Mouse (Mus musculus) C2C12 (cell line): Measurements from ENCODE around the gene Prkag3. TPM values are rescaled to one million over a fixed set of nuclear protein-coding genes. Genes with fewer than 3 reads are reported as not detected.

Experiments
- H3K27me3 ChIP-seq: one replicate; pipeline ENCODE4 v1.6.1; 2011; ENCODE audit not compliant: control insufficient read depth, insufficient read depth, insufficient read length
- H3K36me3 ChIP-seq: one replicate; pipeline ENCODE4 v1.6.1; 2011; ENCODE audit not compliant: control insufficient read depth, insufficient read depth
- H3K4me3 ChIP-seq: one replicate; pipeline ENCODE4 v1.5.1; 2011; ENCODE audit warnings: mild to moderate bottlenecking, control low read depth; ENCODE audit not compliant: poor library complexity, insufficient read depth, severe bottlenecking
- H3K79me2 ChIP-seq: one replicate; pipeline ENCODE4 v1.6.1; 2011; ENCODE audit not compliant: control insufficient read depth, insufficient read depth
- H3K79me3 ChIP-seq: one replicate; pipeline ENCODE4 v1.6.1; 2011; ENCODE audit warnings: low read depth, control low read depth
- H3ac ChIP-seq: one replicate; pipeline ENCODE3; 2011; ENCODE audit warnings: low read depth; ENCODE audit not compliant: control insufficient read depth, insufficient read length
- CEBPB ChIP-seq: IDR thresholded peaks from one replicate; pipeline ENCODE4 v1.6.1; 2011; ENCODE audit warnings: low read depth, mild to moderate bottlenecking, control low read depth, moderate library complexity
- CTCF ChIP-seq: IDR thresholded peaks from one replicate; pipeline ENCODE4 v1.5.1; 2011; ENCODE audit not compliant: control insufficient read depth, insufficient read depth, insufficient read length
- FOSL1 ChIP-seq: IDR thresholded peaks from one replicate; pipeline ENCODE4 v1.8.0; 2011; ENCODE audit warnings: mild to moderate bottlenecking, low read length; ENCODE audit not compliant: poor library complexity, insufficient read depth, severe bottlenecking
- MAX ChIP-seq: IDR thresholded peaks from one replicate; pipeline ENCODE4 v1.6.1; 2011; ENCODE audit warnings: mild to moderate bottlenecking, control low read depth
- MYOD1 ChIP-seq: IDR thresholded peaks from one replicate; pipeline ENCODE4 v1.6.1; 2011; ENCODE audit warnings: low read depth; ENCODE audit not compliant: control insufficient read depth, insufficient read length
- MYOG ChIP-seq: IDR thresholded peaks from one replicate; pipeline ENCODE4 v1.6.1; 2011; ENCODE audit not compliant: control insufficient read depth, insufficient read length; ENCODE audit errors: extremely low read depth
- USF1 ChIP-seq: IDR thresholded peaks from one replicate; pipeline ENCODE4 v1.6.1; 2011; ENCODE audit warnings: low read depth, mild to moderate bottlenecking, control low read depth, moderate library complexity
- polyA plus RNA-seq: library from polyadenylated mRNA; unstranded; fragments of >200 nt; fragmentation: generic; extraction: Trizol; gene quantifications from one replicate; pipeline ENCODE4 v1.2.1, GENCODE M21; 2012; ENCODE audit warnings: missing spikeins

Gene Prkag3
- polyA plus RNA-seq, 1 experiment = 0.66 TPM

GRCm38 (mm10) chr1:74752150-74752549, 3.1 kb upstream of the Prkag3 start:
- no peaks in the 10 kb centered on the region for H3K79me2 ChIP-seq
- TF ChIP-seq CEBPB = no peak
- no peak for TF ChIP-seq CTCF
- TF ChIP-seq MAX = no peak
- no peak for TF ChIP-seq MYOD1
- TF ChIP-seq MYOG = no peak
- TF ChIP-seq USF1 = no peak
- no peak for TF ChIP-seq FOSL1
- H3K79me3 ChIP-seq = no peaks in the 10 kb centered on the region
- no peak overlapping the region for H3K4me3 ChIP-seq
- H3ac ChIP-seq = no peak overlapping the region
- H3K27me3 ChIP-seq = no peaks in the 10 kb centered on the region
- H3K36me3 ChIP-seq = no peaks in the 10 kb centered on the region

GRCm38 (mm10) chr1:74750683-74751082, 1.7 kb upstream of the Prkag3 start:
- TF ChIP-seq FOSL1 (no peak), MYOG (no peak), CEBPB (no peak), CTCF (no peak), MAX (no peak), USF1 (no peak), MYOD1 (no peak)
- Histone ChIP-seq H3ac (no peak overlapping the region), H3K27me3 (no peaks in the 10 kb centered on the region), H3K79me2 (no peaks in the 10 kb centered on the region), H3K79me3 (no peaks in the 10 kb centered on the region), H3K4me3 (no peak overlapping the region), H3K36me3 (no peaks in the 10 kb centered on the region)

DNA sequence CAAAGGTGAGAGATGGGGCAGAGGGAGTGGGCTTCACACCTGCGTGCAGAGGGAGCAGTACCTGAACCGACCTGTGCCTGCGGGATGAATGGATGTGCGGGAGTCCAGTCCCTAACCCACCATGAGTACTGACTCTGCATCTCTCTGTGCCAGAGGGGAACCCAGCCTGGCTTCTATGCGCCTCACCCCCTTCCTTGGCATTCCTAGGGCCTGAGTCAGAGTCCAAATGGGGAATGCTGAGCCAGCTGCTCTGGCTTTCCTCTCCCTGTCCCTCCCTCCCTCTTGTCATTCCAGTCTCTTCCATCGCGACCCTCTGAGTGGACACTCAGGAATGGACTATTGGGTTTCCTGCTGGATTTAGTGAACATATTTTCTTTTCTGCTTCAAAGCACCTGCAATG, 280 bp upstream of the Prkag3 start:
- Histone ChIP-seq H3K4me3 (no peak overlapping the region), H3K36me3 (no peaks in the 10 kb centered on the region), H3ac (no peak overlapping the region), H3K27me3 (no peaks in the 10 kb centered on the region), H3K79me3 (no peaks in the 10 kb centered on the region), H3K79me2 (no peaks in the 10 kb centered on the region)
- TF ChIP-seq MYOD1 (peak; percentile 49), MAX (no peak)

- H3ac ChIP-seq = no peak overlapping the region
- H3K79me2 ChIP-seq = no peaks in the 10 kb centered on the region
- no peak overlapping the region for H3K4me3 ChIP-seq
- TF ChIP-seq USF1 (no peak), MYOD1 (no peak)
- no peaks in the 10 kb centered on the region for H3K27me3 ChIP-seq
- no peaks in the 10 kb centered on the region for H3K79me3 ChIP-seq
- H3K36me3 ChIP-seq = no peaks in the 10 kb centered on the region
These were observed 1.7 kb downstream of the Prkag3 start for GRCm38 (mm10) chr1:74747335-74747734.

GRCm38 (mm10) chr1:74740846-74741245, 8.2 kb downstream of the Prkag3 start:
- no peaks in the 10 kb centered on the region for H3K79me2 ChIP-seq
- TF ChIP-seq USF1 (no peak), CEBPB (no peak), FOSL1 (no peak), MYOG (no peak), MYOD1 (no peak), MAX (no peak), CTCF (no peak)

DNA sequence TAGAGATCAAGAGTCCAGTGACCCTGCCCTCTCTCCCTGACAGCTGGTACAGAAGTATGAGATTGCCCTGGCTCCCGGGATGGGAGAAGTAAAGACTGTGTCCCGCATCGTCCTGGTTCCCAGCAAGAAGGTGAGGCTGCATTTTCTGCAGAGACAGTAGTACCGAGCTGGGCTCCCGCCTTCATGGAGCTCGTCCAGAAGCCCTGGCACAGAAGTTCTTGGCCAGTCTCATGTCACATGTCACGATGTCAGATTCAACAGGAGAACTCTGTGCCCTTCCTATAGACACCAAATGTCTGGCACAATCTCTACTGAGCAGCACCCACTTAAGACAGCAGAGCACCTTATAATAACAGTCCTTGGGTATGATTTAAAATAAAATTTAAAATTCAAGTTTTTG, 11.5 kb downstream of the Prkag3 start:
- Histone ChIP-seq H3K27me3 (peaks cover 7% of the 10 kb centered on the region), H3K4me3 (no peak overlapping the region), H3K79me2 (no peaks in the 10 kb centered on the region), H3ac (no peak overlapping the region), H3K36me3 (no peaks in the 10 kb centered on the region), H3K79me3 (no peaks in the 10 kb centered on the region)
- TF ChIP-seq CEBPB (no peak), USF1 (no peak), MYOG (no peak)

More at GRCm38 (mm10) chr1:74740846-74741245, 8.2 kb downstream of the Prkag3 start:
- Histone ChIP-seq H3K79me3 (no peaks in the 10 kb centered on the region), H3ac (no peak overlapping the region), H3K27me3 (peaks cover 4% of the 10 kb centered on the region), H3K4me3 (peak overlapping the region; percentile 6), H3K36me3 (no peaks in the 10 kb centered on the region)
